Comparison of ENCODE assay signal across 8 mouse cellular contexts in genomic region chr2:59162285-59162600, GRCm38 (mm10). TPM values are rescaled to one million over a fixed set of nuclear protein-coding genes. Genes with fewer than 3 reads are reported as not detected.
DNase-seq lines count a peak whose midpoint lies in the region; ATAC-seq lines count a peak whose summit lies in the region.

No protein-coding gene starts in this region.

- no peak for DNase-seq in lung, adult 18-20 months
- no peak for DNase-seq in natural killer cell, adult 2 months (ENCODE audit: low spot score in 2 of 2)
- no peak for DNase-seq in adrenal gland, postnatal 14 days
- no peak for DNase-seq in gastrocnemius, postnatal 36 days

- ATAC-seq in lung, embryonic 15.5 days (ENCODE audit: borderline replicate concordance, extremely low read depth, low FRiP score, low TSS enrichment): no peak
- no peak for ATAC-seq in forebrain, embryonic 13.5 days
- no peak for ATAC-seq in limb, embryonic 13.5 days (ENCODE audit: low FRiP score, low read depth)
- ATAC-seq in stomach, embryonic 14.5 days (ENCODE audit: insufficient number of reproducible peaks, insufficient read depth, low FRiP score, low read depth): no peak

- peak overlapping the region; percentile 92; the same call in 1 of the 2 replicates for H3K27ac ChIP-seq in lung, embryonic 15.5 days
- H3K27ac ChIP-seq in forebrain, embryonic 13.5 days: no peak overlapping the region
- no peak overlapping the region for H3K27ac ChIP-seq in limb, embryonic 13.5 days
- H3K27ac ChIP-seq in stomach, embryonic 14.5 days (ENCODE audit: low read length): no peak overlapping the region

- peaks cover 25% of the 10 kb centered on the region for H3K4me1 ChIP-seq in lung, embryonic 15.5 days
- H3K4me1 ChIP-seq in forebrain, embryonic 13.5 days: peaks cover 22% of the 10 kb centered on the region
- peaks cover 22% of the 10 kb centered on the region for H3K4me1 ChIP-seq in limb, embryonic 13.5 days
- H3K4me1 ChIP-seq in stomach, embryonic 14.5 days (ENCODE audit: control insufficient read depth, insufficient read depth, low read length): peaks cover 16% of the 10 kb centered on the region

- H3K4me3 ChIP-seq in lung, embryonic 15.5 days: peak overlapping the region; percentile 83
- H3K4me3 ChIP-seq in forebrain, embryonic 13.5 days: peak overlapping the region; percentile 91
- peak overlapping the region; percentile 92 for H3K4me3 ChIP-seq in limb, embryonic 13.5 days
- H3K4me3 ChIP-seq in stomach, embryonic 14.5 days (ENCODE audit: low read depth, low read length): peak overlapping the region; percentile 96

- intact Hi-C loops in gastrocnemius, postnatal 36 days (cut with DNase I): loop anchor here (5.0 kb wide), 2 partner anchors 275 to 465 kb away; no protein-coding TSS in a partner anchor

- no peaks in the 10 kb centered on the region for H3K36me3 ChIP-seq in lung, embryonic 15.5 days
- no peaks in the 10 kb centered on the region for H3K36me3 ChIP-seq in forebrain, embryonic 13.5 days (ENCODE audit: poor library complexity, severe bottlenecking)
- no peaks in the 10 kb centered on the region for H3K36me3 ChIP-seq in limb, embryonic 13.5 days
- no peaks in the 10 kb centered on the region for H3K36me3 ChIP-seq in stomach, embryonic 14.5 days (ENCODE audit: control insufficient read depth, insufficient read depth, low read length)

- no peaks in the 10 kb centered on the region for H3K27me3 ChIP-seq in lung, embryonic 15.5 days
- no peaks in the 10 kb centered on the region for H3K27me3 ChIP-seq in forebrain, embryonic 13.5 days
- no peaks in the 10 kb centered on the region for H3K27me3 ChIP-seq in limb, embryonic 13.5 days
- no peaks in the 10 kb centered on the region for H3K27me3 ChIP-seq in stomach, embryonic 14.5 days (ENCODE audit: control insufficient read depth, insufficient read depth, low read length)

- H3K9me3 ChIP-seq in lung, embryonic 15.5 days: no peaks in the 10 kb centered on the region
- no peaks in the 10 kb centered on the region for H3K9me3 ChIP-seq in forebrain, embryonic 13.5 days (replicated peaks)
- H3K9me3 ChIP-seq in limb, embryonic 13.5 days: no peaks in the 10 kb centered on the region
- no peaks in the 10 kb centered on the region for H3K9me3 ChIP-seq in stomach, embryonic 14.5 days (ENCODE audit: control insufficient read depth, low read depth, low read length)

- peak overlapping the region; percentile 90 for H3K4me2 ChIP-seq in lung, embryonic 15.5 days
- peak overlapping the region; percentile 83 for H3K4me2 ChIP-seq in forebrain, embryonic 13.5 days
- H3K4me2 ChIP-seq in limb, embryonic 13.5 days (replicated peaks): peak overlapping the region; percentile 87
- H3K4me2 ChIP-seq in stomach, embryonic 14.5 days (replicated peaks; ENCODE audit: low read depth, low read length): peak overlapping the region; percentile 70

- 22% methylated on average over 8 of the region's 8 CpGs for WGBS in lung, embryonic 15.5 days
- WGBS in forebrain, embryonic 13.5 days: 30% methylated on average over 8 of the region's 8 CpGs
- 45% methylated on average over 8 of the region's 8 CpGs for WGBS in limb, embryonic 13.5 days
- 29% methylated on average over 8 of the region's 8 CpGs for WGBS in stomach, embryonic 14.5 days

- peak overlapping the region; percentile 82 for H3K9ac ChIP-seq in lung, embryonic 15.5 days
- H3K9ac ChIP-seq in forebrain, embryonic 13.5 days: peak overlapping the region; percentile 85
- peak overlapping the region; percentile 87 for H3K9ac ChIP-seq in limb, embryonic 13.5 days
- 0 out of 2 replicates have a peak overlapping the region, but pooled peaks have one; percentile 86 for H3K9ac ChIP-seq in stomach, embryonic 14.5 days (replicated peaks; ENCODE audit: low read depth, low read length)

RNA-seq across cellular contexts. Expression of gene Pkp4, which starts 1.6 kb away (rescaled TPM):
- polyA plus RNA-seq in lung, embryonic 15.5 days (2015; fragmentation: Nextera tagmentation; extraction: Ambion mirVana): 28.3 and 30.8 TPM in 2 replicates
- 19.7 and 22.3 TPM in 2 replicates for polyA plus RNA-seq in forebrain, embryonic 13.5 days (2015; fragmentation: Nextera tagmentation; extraction: Ambion mirVana)
- polyA plus RNA-seq in limb, embryonic 13.5 days (2015; fragmentation: Nextera tagmentation; extraction: Ambion mirVana): 22.7 and 23.2 TPM in 2 replicates
- polyA plus RNA-seq in stomach, embryonic 14.5 days (2014; fragmentation: Nextera tagmentation; extraction: Ambion mirVana): 45.1 and 45.6 TPM in 2 replicates
- total RNA-seq in adrenal gland, postnatal 14 days (2021): 74.7 and 96.2 TPM in 2 replicates
- 10 to 100 TPM; 19.6 to 32.3 TPM for total RNA-seq in gastrocnemius, postnatal 36 days (2021)

RNA-seq across cellular contexts. Expression of gene Ccdc148, which starts 1.8 kb away (rescaled TPM):
- 1.6 and 2.0 TPM in 2 replicates for polyA plus RNA-seq in lung, embryonic 15.5 days (2015; fragmentation: Nextera tagmentation; extraction: Ambion mirVana)
- polyA plus RNA-seq in forebrain, embryonic 13.5 days (2015; fragmentation: Nextera tagmentation; extraction: Ambion mirVana): 3.0 and 3.2 TPM in 2 replicates
- polyA plus RNA-seq in limb, embryonic 13.5 days (2015; fragmentation: Nextera tagmentation; extraction: Ambion mirVana): 0.57 and 0.75 TPM in 2 replicates
- polyA plus RNA-seq in stomach, embryonic 14.5 days (2014; fragmentation: Nextera tagmentation; extraction: Ambion mirVana): 1.3 and 1.6 TPM in 2 replicates
- 1.1 and 1.5 TPM in 2 replicates for total RNA-seq in adrenal gland, postnatal 14 days (2021)
- total RNA-seq in gastrocnemius, postnatal 36 days (2021): under 1 TPM in 1 of 2 experiments, not detected in 1; 0.10 TPM
